Mouse (Mus musculus): ENCODE results near the gene Arhgef18.

Gene Arhgef18

GRCm38 (mm10) chr8:3500235-3501090, 107.7 kb downstream of the Arhgef18 start, which contains the start of gene Mcoln1:
Gene Mcoln1 (plus strand): TSS chr8:3500457.
- DNase-seq (ENCODE audit: low read depth, low spot score): peak; percentile 98

- no peak for DNase-seq (ENCODE audit: low read depth, low spot score)
Measured at GRCm38 (mm10) chr8:3502217-3502616, 109.4 kb downstream of the Arhgef18 start.
